Mouse (Mus musculus): Measurements from ENCODE around the gene Ush1g. TPM values are rescaled to one million over a fixed set of nuclear protein-coding genes. Genes with fewer than 3 reads are reported as not detected.

Ush1g gene
- total and polyA plus RNA-seq, 2 experiments from 2014 or later, result 0.13 to 0.37 TPM

DNA sequence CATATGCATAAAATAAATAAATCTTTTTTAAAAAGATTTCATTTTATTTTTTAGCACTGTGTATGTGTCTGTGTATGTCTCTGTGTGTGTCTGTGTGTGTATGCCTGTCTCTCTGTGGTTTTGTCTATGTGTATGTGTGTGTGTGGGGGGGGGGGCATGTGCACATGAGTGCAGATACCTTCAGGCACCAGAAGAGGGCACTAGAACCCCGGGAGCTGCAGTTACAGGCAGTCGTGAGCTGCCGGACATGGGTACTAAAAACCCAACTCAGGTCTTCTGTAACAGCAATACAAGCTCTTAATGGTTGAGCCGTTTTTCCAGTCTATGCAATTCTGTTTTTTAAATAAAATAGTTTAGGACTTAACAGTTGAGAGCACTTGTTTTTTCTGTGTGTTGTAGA is 21.1 kb downstream of the Ush1g start:
- DNase-seq (ENCODE audit: low spot score) (no peak), ATAC-seq (no peak)
- Histone ChIP-seq H3K27ac (no peak overlapping the region), H3K4me2 (ENCODE audit: low read depth, low read length) (no peak overlapping the region), H3K4me1 (ENCODE audit: insufficient read depth, low read length) (no peaks in the 10 kb centered on the region), H3K9me3 (ENCODE audit: low read length) (no peaks in the 10 kb centered on the region), H3K36me3 (ENCODE audit: insufficient read depth, low read length) (no peaks in the 10 kb centered on the region), H3K4me3 (ENCODE audit: low read length) (no peak overlapping the region), H3K9ac (replicated peaks; ENCODE audit: low read length) (no peak overlapping the region), H3K27me3 (ENCODE audit: insufficient read depth, low read length) (no peaks in the 10 kb centered on the region; the same call in 1 of the 2 replicates)
- peak; percentile 14; the same call in 1 of the 2 replicates for TF ChIP-seq CTCF (IDR thresholded peaks at IDR 0.05; ENCODE audit: low read depth)
- 79% methylated on average over 4 of the region's 4 CpGs for WGBS

DNA sequence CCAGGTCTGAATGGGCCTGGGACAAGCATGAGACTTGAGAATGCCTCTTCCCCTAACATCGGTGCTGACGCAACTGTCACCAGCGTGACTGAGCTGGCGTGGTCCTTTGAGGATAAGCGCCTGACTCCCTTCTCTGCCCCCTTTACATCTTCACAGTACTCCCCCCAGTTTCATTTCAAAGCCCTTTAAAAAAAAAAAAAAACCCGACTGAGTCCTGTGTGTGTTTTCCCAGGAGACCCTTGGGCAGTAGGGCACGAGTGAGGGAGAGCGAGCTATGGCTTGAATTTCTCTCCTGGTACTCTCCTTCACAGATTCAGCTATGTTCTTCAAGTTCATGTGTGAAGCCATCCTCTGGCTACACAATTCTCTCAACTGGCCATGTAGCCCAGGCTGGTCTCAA is 23.7 kb downstream of the Ush1g start:
- H3K36me3 ChIP-seq (ENCODE audit: insufficient read depth, low read length), result no peaks in the 10 kb centered on the region
- no peak overlapping the region for H3K4me3 ChIP-seq (ENCODE audit: low read length)
- no peak for TF ChIP-seq CTCF (IDR thresholded peaks at IDR 0.05; ENCODE audit: low read depth)
- DNase-seq (ENCODE audit: low spot score), result no peak
- ATAC-seq, result no peak
- H3K9ac ChIP-seq (replicated peaks; ENCODE audit: low read length), result no peak overlapping the region
- no peak overlapping the region for H3K27ac ChIP-seq
- WGBS, result 59% methylated on average over 8 of the region's 8 CpGs
- H3K27me3 ChIP-seq (ENCODE audit: insufficient read depth, low read length), result no peaks in the 10 kb centered on the region
- peak overlapping the region; percentile 84 for H3K4me2 ChIP-seq (ENCODE audit: low read depth, low read length)
- H3K9me3 ChIP-seq (ENCODE audit: low read length), result no peaks in the 10 kb centered on the region
- no peaks in the 10 kb centered on the region for H3K4me1 ChIP-seq (ENCODE audit: insufficient read depth, low read length)

DNA sequence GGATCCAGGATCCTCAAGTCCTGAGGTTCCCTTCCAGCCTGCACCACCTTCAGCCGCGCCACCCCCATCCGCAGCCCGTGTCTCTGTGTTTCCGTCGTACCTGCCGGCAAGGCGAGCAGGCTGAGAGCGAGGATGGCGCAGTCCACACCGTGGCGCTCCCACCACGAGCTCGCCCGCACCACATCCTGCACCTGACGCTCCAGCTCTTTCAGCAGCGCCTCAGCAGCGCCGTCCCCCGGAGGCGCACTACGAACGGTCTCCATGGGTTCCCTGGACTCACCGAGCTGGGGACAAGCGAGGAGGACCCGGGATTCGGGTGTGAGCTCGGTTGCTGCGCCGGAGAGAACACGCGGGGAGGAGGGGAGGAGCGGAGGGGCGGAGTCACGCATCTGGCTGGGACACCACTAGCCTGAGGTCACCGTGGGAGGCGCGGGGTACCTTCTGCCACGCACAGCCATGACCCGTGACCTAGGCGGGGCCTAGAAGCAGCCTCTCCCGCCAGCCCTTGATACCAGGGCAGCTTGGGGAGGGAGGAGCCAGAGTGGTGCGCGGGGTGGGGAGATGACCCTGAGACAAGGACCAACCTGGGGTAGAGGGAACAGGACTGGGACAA is 24.5 kb downstream of the Ush1g start, which contains the start of gene Fads6:
Gene Fads6, minus strand, starts transcription at position 450 of the 613 bp plus-strand sequence.
- H3K27ac ChIP-seq, result peak within 1 kb of the TSS; percentile 59
- 1% methylated on average over 41 of the region's 44 CpGs for WGBS
- H3K4me3 ChIP-seq (ENCODE audit: low read length), result peak within 1 kb of the TSS; percentile 50
- peak; percentile 75 for TF ChIP-seq CTCF (IDR thresholded peaks at IDR 0.05; ENCODE audit: low read depth)
- peak within 1 kb of the TSS; percentile 84 for H3K4me2 ChIP-seq (ENCODE audit: low read depth, low read length)
- H3K36me3 ChIP-seq (ENCODE audit: insufficient read depth, low read length), result no peaks in the 10 kb centered on the region
- DNase-seq (ENCODE audit: low spot score) (peak; percentile 78), ATAC-seq (peak; percentile 86)
- H3K4me1 ChIP-seq (ENCODE audit: insufficient read depth, low read length), result no peaks in the 10 kb centered on the region
- H3K9ac ChIP-seq (replicated peaks; ENCODE audit: low read length), result peak within 1 kb of the TSS; percentile 59
- no peaks in the 10 kb centered on the region for H3K9me3 ChIP-seq (ENCODE audit: low read length)
- no peaks in the 10 kb centered on the region for H3K27me3 ChIP-seq (ENCODE audit: insufficient read depth, low read length)

DNA sequence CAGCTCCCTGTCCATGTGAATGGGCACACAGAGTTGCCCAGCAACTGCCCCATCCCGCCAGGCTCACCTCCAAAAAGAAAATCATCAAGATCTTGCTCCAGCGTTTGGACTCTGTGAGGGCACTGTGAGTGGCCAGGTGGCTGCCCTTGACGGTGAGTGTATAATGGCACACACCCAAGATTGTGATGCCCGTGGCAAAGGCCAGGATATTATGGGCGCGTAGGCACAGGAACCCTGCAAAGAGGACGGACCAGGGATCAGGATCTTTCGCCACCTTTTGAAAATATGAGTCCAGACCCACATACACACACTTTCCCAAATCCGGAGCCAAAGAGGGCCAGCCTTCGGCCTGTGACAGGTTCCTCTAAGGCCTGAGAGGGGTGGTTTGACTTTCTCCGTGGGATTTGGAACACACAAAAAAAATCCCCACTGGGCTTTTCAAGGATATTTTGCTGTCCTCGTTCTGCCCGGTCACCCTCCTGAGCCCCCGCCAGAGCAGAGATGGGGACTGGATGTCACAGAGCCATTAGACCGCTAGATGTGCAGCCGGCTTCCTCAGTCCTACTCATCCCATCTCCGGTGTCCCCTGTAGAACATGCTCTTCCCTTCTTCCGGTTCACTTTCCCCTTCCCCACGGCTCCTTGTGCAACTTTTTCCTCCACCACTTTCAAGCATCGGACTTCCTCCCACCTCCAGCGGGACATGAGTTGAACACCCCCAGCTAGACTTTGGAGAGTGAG is 25.2 kb downstream of the Ush1g start:
- 48% methylated on average over 21 of the region's 21 CpGs for WGBS
- Histone ChIP-seq H3K9me3 (ENCODE audit: low read length) (no peaks in the 10 kb centered on the region), H3K4me2 (ENCODE audit: low read depth, low read length) (peak overlapping the region; percentile 84), H3K9ac (replicated peaks; ENCODE audit: low read length) (peak overlapping the region; percentile 59), H3K27ac (peak overlapping the region; percentile 59; the same call in 1 of the 2 replicates), H3K36me3 (ENCODE audit: insufficient read depth, low read length) (no peaks in the 10 kb centered on the region), H3K4me3 (ENCODE audit: low read length) (peak overlapping the region; percentile 50), H3K27me3 (ENCODE audit: insufficient read depth, low read length) (no peaks in the 10 kb centered on the region), H3K4me1 (ENCODE audit: insufficient read depth, low read length) (no peaks in the 10 kb centered on the region)
- DNase-seq (ENCODE audit: low spot score), result no peak
- TF ChIP-seq CTCF (IDR thresholded peaks at IDR 0.05; ENCODE audit: low read depth), result no peak
- peak; percentile 44; the same call in 1 of the 2 replicates for ATAC-seq

DNA sequence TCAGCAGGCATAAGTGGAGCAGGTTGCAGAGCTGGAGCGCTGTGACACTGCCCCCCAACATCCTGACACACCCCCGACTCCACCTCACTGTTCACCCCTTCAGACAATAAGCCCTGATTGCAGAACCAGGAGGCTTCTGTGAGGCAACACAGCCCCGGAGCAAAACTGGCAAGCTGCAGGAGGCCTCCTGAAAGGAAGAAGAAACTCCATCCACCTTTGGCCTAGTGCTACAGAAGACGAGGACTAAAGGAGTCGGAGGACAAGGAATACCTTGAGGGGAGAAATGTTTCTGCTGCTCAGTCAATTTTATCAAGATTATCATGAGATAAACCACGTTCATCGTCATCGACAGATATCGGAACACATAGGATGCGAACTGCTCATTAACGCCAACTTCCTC is 25.9 kb downstream of the Ush1g start:
- Histone ChIP-seq H3K4me1 (ENCODE audit: insufficient read depth, low read length) (no peaks in the 10 kb centered on the region), H3K4me3 (ENCODE audit: low read length) (no peak overlapping the region), H3K9ac (replicated peaks; ENCODE audit: low read length) (no peak overlapping the region), H3K9me3 (ENCODE audit: low read length) (no peaks in the 10 kb centered on the region), H3K4me2 (ENCODE audit: low read depth, low read length) (no peak overlapping the region), H3K27me3 (ENCODE audit: insufficient read depth, low read length) (no peaks in the 10 kb centered on the region), H3K27ac (no peak overlapping the region), H3K36me3 (ENCODE audit: insufficient read depth, low read length) (no peaks in the 10 kb centered on the region)
- ATAC-seq, result no peak
- WGBS, result 90% methylated on average over 11 of the region's 11 CpGs
- no peak for DNase-seq (ENCODE audit: low spot score)
- TF ChIP-seq CTCF (IDR thresholded peaks at IDR 0.05; ENCODE audit: low read depth), result no peak

DNA sequence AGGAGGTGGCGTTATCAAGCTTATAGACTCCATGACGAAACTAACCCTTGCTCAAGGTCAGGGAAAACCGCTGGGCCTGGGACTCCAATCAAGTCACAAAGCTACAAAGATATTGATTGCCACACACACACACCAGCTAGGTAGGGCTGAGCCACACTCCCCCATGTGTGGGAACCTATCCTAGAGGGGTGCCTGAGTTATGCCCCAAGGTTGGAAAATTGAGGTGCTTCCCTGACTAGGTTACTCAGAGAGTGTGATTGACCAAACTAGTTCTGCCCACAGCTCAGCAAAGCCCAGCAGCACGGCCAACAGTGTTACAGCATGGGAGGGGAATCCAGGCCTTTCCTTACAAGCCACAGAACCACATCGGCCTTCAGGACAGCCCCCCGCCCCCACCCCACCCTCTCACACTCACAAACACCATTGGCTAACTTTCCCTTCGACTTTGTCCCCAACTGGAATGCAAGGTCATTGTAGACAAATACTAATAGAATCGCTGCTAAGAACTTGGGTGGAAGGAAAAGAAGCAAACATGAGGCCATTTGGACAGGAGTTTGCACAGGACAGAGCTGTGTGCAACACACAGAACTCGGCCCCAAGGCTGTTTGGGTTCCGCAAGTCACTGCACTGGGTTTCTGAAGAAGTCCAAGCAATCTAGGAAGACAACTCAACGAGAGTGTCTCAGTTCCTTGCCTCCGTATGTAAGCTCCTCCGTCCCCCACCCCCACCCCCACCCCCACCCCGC is 29.0 kb downstream of the Ush1g start:
- no peaks in the 10 kb centered on the region for H3K36me3 ChIP-seq (ENCODE audit: insufficient read depth, low read length)
- ATAC-seq, result no peak
- no peak for DNase-seq (ENCODE audit: low spot score)
- TF ChIP-seq CTCF (IDR thresholded peaks at IDR 0.05; ENCODE audit: low read depth), result no peak
- no peaks in the 10 kb centered on the region for H3K4me1 ChIP-seq (ENCODE audit: insufficient read depth, low read length)
- 73% methylated on average over 14 of the region's 14 CpGs for WGBS
- no peak overlapping the region for H3K27ac ChIP-seq
- no peak overlapping the region for H3K4me2 ChIP-seq (ENCODE audit: low read depth, low read length)
- H3K9me3 ChIP-seq (ENCODE audit: low read length), result no peaks in the 10 kb centered on the region
- H3K4me3 ChIP-seq (ENCODE audit: low read length), result no peak overlapping the region
- no peaks in the 10 kb centered on the region for H3K27me3 ChIP-seq (ENCODE audit: insufficient read depth, low read length)
- H3K9ac ChIP-seq (replicated peaks; ENCODE audit: low read length), result no peak overlapping the region
